Mouse (Mus musculus) monocyte, adult 2 months (primary cell): ENCODE data around the gene Filip1l.
A peak's percentile ranks its signal among the peaks of the same experiment; 100 is the strongest.

Experiments used
- DNase-seq, 2 experiments: peaks; one replicate each; pipeline ENCODE4 v3.0.0; 2022; ENCODE audit warnings: low spot score in 2 of 2, low read depth in 1 of 2

The Filip1l gene

DNA sequence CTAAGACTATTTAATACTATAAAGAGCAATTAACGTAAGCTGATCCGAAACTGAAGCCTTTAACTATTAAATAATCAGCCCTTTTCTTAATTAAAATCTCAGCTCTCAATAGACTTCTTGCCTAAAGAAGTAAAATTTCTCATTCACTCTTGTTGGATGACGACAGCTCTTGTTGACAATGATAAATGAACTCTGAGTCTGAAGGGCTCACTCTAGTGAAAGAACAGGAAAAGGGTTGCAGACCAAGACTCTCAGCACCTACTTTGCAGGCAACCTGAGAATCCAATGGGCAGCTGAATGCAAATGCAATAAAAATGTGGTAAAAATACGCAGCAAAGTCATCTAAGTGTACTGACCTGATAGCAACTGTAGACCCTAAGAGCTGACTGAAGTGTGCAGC lies 172.6 kb downstream of the Filip1l start:
- no peak for DNase-seq

DNA sequence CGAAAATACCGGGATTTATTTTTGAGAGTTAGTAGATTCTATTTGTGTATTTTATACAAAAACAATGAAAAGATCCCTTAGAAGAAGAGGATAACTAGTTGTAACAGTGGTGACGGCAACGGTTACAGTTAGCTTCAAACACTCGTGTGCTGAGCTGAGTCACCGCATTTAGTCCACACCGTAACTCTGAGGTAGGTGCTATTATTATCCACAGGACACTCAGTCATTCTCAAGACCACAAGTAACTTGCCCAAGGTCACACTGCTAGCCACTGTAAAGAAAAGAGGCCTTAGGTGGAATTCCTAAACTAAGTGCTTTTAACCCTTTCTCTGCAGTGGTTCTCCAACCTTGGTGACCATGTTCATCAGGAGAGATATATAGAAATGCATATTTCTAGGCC lies 174.0 kb downstream of the Filip1l start:
- no peak for DNase-seq

DNA sequence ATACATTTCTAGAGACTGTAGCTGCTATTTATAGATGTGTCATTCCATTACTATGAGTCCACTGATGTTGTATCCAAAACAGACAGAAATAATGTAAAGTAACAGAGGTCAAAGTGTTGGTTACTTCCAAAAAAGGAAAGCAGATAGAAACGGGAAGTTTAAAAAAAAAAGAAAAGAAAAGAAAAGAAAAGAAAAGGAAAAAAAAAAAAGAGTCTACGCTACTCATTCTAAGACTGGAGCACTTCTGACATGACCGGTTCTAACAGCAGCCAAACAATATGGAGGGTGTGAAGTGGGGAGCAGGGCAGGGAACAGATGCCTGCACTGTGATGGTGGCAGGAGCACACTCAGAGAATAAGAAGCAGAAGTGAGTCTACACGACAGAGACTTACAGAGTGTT lies 175.6 kb downstream of the Filip1l start:
- no peak for DNase-seq

DNA sequence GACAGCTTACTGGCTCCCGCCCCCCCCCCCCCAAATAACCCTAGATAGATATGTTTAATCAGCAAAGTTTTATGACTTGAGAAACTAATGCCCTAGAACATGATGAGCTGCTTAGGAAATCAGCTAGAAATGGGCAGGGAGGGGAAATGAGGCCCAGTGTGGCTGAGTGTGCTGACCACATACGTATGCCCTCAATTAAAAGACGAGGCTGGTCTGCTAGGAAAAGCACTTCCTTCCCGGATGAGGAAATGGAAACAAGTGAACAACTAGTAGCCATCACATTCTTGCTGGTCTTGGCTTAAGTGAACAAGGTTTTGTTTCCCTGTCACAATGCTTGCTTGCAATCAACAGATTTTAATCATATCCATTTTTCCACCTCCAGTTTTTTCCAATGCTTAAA lies 177.7 kb downstream of the Filip1l start:
- DNase-seq = no peak

DNA sequence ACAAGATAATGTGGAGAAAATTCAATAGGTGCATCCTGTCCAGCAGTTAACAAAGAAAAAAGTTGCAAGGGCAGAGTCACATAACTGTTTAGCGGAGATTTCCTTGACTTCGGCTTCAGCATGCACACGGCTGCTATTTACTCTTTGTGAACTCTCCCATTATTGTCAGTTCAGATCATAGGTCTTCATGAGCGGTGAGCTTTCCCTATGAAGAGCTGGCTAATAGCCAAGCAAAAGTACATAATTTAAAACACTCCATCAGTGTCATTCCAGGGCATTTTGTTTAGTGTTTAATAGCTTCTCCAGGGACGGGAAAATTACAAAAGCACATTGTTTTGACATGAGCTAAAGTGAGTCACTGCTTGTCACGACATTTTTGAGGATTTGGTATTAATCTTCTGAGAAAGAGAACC lies 179.2 kb downstream of the Filip1l start:
- no peak for DNase-seq

DNA sequence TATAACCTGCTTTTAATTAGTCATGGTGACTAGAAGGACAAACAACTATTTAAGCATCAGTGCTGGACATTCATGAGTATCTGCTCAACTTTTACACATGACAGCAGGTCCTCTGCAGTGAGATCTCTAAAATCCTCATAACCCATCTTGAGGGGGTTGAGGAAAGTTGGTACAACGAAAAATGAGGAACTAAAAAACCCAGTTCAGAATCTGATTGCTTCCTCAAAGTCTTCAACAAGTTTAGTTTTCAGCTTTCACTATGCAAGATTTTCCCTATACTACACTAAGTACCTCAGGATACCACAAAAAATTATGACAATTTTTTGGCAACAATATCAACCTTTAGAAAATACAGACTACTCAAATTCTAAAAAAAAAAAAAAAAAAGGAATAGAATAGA lies 181.5 kb downstream of the Filip1l start:
- DNase-seq = no peak

DNA sequence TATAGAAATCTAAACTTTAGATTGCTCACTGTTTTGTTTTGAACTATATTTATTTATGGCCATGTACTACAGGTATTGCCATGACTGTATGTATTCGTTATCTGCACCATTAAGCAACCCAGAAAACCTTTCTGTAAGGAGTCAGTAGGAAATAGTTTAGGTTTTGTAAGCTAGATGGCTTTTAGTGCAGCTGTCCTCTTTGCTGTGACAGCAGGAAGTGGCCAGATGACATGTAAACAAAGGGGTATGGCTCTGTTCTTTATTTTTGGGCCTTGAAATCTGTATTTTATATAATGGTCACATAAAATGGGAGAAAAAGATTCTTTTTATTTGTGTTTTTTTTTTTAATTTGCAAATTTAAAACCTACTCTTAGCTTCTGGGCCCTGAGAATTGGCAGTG lies 181.9 kb downstream of the Filip1l start:
- DNase-seq = no peak

DNA sequence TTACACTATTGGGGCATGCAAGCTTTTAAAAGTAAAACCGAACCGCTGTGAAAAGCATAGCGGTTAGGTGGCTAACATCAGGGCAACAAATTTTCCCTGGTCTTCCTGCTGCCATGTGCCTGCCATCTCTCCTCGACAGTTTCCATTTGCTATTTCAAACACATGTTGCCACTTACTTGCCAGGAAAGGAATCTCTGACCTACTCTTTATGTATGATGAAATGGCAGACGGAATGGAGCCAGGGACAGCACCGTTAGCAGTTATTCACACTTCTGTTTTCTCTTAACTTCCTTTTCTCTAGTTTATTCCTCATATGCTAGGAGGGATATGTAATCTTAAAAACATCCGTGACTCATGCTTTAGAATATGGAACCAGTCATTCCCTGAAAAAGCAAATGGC lies 183.6 kb downstream of the Filip1l start:
- DNase-seq = peak; percentile 40 to 48

DNA sequence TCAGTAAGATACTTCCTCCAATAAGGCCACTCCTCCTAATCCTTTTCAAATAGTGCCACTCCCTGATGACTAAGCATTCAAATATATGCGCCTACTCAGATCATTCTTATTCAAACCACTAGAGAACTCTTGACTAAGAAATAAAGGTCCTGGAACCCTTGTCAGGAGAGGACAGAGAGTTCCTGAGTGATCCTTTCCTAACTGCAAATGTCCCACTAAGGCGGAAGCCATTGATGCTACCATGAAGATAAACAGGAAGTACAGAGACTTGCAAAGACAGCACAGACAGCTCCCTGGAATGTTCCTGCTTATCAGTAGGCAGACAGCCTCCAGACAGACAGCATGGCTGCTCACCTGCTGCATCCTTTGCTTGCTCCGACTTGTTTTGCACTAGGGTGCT lies 190.3 kb downstream of the Filip1l start:
- no peak for DNase-seq

DNA sequence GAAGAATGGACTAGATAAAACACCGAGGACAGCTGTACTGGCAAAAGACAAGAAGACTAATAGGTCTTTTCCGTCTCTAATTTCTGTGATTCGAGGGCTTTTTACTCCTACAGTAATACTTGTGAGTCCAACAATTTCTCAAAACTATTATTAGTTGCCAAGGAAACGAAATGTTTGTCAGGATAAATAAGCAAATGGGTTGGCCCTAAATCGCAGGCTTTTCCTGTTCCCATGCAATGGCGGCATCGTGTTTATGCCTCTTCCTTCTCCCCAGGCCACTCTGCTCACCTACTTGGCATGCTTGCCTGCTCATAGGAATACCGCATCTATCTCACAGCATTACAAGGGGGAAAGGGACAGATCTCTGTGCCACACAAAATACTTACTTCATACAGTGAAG lies 191.5 kb downstream of the Filip1l start:
- no peak for DNase-seq

DNA sequence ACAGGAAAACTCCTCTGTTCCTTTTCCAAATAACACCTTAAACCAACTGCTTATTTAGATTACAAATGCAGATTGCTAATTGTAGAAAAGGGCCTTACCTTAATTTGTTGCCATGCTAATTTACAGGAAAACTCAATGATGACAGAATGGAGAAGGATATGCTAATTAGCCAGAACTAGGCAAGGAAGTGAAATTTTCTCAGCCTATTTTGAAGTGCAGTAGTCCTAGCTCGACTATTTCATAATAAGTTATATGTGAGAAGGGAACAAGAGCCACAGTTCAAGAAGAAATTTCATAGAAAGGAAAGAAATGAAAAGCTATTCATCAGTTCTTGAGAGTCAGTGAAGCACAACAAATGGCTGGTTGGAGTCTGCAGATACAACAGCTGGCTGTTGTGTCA lies 193.5 kb downstream of the Filip1l start:
- DNase-seq = no peak

DNA sequence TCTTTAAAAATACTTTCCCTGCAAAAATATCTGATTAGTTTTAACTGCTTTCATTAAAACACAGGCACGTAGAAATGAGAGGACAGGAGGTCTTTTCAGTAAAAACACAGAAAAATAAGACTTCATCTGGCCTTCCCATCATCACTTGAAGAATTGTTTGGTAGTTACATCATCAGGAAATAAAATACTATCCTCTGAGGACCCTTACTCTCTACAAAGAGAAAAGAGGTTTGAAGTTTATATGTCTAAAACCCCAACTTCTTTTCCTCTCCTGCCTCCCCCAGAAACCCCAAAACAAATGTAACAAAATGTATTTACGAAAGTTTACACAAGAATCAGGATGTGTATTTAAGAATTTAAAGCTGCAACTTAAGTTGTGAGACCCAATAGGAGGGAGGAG lies 195.7 kb downstream of the Filip1l start:
- no peak for DNase-seq

DNA sequence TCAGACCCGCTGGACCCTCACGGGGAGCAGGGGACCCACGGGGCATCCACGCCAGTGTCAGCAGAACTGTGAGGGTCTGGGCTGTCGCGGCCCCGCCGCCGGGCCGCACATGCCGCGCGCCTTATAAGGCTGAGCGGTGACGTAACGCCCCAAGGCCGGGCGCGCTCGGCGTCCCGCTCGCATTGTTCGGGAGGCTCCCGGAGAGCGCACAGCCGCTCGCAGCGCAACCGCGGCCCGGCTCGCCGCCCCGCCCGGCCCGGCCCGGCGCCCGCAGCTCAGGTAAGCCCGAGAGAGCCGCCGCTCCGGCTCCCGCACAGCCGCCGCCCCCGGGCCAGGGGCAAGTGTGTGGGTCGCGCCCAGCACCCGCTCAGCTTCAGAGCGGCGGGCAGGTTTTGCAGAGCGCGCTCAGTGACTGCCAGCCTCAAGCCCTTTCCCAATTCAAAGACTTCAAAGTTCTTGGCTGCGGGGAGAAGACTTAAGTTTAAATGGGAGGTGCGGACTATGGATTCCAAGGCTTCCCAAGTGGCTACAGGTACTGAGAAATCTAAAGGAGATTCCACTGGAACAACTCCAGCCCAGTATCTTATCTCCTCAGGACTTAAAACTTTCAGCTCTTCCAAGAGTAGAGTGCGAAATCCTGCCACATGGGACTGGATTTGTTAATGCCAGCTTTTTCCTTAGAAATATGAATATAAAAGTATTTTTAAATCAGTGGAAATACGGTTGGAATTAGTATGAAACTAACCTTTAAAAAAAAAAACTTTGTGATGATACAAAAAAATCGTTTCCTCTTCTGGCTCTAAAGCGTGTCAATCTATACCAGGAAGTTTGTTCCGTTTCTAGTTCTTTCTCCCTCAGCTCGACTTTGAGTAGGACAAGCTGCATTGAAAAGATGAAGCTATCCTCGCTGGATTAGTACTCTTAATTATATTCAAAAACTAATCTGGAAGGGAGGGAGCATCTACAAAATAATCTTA lies 196.5 kb downstream of the Filip1l start:
- peak; percentile 17 to 73 for DNase-seq

DNA sequence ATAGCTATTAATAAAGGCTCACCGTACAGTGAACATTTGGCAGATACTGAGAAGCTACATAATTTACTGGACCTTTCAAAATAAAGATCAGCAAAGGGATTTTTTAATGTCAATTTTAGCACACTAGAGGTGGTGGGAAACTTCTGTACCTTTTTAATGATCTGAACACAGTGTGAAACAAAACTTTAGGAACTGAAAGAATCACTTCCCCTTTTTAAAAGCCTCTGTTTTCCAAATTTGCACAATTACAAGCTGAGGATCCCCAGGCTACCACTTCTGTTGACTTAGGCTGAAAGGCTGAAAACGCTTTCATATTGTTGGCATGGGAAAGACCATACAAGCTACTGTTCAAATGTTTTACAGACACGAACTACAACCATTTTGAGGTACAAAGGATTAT lies 197.2 kb downstream of the Filip1l start:
- DNase-seq = no peak

DNA sequence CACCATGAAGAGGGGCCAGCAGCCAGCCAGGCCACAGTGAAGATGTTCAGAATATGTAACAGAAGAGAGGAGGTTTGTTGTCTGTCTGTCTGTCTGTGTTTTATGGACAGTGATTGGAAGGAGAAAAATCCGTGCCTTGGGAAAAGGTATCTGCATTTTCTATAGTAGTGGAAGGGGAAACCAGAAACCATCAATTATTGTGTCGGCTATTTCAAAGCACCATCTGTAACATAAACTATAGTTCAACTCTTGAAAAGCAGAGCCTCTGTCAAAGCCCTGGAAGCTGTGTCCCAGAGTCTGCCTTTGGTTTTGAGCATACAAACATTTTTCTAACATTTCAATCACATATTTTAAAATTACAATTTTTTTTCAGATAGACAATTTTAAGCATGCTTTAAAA lies 197.9 kb downstream of the Filip1l start:
- DNase-seq = no peak

DNA sequence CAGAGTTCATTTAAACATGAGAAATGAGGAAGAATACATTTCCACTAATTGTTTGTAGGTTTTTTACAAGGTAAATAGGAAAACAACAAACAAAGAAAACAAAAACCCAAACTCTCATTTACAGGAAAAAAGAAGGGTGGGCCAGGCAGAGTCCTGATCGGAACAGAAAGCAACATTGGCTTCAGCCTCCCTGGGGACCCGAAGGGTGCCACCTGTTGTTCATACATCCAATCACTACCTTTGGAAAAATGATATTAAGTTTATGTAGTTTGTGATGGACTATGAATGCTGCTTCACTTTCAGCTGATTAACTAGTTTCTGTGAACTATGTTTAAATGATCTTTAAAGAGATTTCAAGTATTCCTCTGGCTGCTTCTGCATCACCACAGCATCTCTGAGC lies 198.7 kb downstream of the Filip1l start:
- DNase-seq = no peak

DNA sequence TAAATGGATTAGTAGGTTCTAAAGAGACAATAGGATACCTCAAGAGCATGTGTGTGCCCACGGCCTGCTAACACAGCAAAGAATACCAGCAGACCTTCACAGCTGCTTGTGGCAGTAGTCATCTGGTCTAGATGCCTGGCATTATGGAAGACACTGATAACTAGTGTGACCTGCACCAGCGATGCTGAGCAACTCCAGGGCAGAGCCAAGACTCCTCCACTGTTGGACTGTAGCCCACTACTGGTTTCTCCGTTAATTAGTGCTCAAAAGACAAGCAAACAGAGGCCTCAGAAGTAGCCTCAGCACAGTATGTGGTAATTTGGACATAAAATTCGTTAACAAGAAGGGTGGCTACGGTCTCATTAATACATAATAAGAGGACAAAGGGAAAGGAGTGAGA lies 199.8 kb downstream of the Filip1l start:
- DNase-seq = no peak

DNA sequence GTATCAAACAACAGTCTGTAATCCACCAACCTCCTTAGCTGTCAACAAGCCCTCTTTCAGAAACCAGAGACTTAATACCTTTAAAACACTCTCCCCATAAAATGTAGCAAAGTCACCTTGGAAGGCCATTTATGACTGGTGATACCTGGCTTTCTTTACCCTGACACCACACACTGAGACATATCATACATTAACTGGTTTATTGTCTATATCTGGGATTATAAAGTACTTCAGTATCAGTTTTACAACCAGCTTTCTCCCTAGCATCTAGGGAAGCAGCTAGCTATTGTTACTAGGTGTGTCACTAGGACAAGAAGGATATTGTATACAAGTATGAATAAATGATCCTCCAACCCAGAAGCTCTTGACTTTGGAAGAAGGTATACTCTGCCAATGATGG lies 200.3 kb downstream of the Filip1l start:
- no peak for DNase-seq

DNA sequence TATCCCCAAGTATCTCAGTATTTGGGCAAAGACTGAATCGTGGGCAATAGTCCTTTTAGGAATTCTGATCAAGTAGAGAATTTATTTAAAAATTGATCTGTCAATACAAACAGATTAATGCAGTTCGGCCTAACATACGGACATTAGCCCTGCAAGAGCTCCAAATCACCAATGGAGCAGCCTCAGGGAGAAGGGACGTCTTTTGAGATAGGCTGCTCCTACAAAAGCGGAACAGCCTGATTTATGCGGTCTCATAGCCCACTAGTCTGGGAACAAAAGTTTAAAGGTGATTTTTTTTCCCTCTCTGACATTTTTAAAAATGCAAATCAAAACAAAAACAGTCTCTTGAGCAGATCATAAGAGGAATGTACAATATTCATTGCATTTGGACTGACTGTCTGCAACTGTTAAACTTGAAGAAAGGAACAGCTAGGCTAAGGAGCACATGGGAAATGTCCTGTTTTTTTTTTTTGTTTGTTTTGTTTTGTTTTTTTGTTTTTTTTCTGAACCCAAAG lies 202.1 kb downstream of the Filip1l start:
- no peak for DNase-seq

DNA sequence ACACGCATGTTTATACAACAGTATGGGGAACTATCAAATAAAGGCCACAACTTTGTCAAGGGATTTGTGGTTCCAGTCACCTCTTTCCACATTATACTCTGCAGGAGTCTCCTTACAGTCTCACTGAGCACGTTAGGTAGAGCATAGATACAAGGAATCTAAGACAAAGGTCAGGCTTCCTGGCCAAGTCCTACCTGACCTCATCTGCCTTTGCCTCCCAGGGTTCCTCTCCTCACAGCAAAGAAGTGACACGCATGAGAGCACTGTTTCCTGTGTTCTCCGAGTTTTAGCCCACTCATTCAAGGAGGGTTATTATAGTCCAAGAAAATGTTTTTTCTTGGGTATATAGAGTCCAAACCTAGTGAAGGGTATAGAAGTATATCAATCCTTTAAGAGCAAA lies 202.8 kb downstream of the Filip1l start:
- DNase-seq = no peak

DNA sequence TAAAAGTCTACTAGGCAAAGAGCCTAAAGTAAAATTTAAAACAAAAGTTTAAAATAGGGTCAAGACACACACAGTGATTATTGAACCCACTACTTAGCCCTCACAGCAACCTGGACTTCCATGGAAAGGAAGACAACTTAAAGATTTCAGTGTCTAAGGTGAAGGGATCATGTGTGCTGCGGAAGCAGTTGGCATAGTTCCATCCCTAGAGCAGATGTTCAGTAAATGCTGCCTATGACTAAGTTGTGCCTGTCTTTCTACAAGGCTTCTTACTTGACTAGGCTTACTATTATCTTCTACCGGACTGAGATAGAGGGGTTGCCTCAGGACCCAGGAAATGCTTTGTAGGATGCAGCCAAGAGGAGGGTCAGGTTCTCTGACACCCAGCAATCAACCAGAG lies 203.4 kb downstream of the Filip1l start:
- no peak for DNase-seq

DNA sequence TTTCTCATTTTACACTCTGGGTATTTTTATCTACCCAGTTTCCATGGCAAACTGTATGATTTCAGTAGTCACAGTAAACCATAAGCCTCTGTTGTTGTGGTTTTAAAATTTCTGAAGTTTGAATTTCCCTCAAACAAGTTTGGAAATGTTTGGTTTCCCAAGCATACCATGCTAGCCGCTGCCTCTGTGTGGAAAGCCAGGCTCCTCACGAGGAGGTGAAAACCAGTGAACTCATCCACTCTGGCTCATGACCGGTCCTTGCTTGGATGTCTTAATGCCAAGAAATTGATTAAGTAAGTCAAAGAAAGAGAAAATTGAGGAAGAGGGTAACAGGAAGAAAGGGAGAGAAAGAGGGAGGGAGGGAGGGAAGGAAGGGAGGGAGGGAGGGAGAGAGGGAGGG lies 205.4 kb downstream of the Filip1l start:
- no peak for DNase-seq

DNA sequence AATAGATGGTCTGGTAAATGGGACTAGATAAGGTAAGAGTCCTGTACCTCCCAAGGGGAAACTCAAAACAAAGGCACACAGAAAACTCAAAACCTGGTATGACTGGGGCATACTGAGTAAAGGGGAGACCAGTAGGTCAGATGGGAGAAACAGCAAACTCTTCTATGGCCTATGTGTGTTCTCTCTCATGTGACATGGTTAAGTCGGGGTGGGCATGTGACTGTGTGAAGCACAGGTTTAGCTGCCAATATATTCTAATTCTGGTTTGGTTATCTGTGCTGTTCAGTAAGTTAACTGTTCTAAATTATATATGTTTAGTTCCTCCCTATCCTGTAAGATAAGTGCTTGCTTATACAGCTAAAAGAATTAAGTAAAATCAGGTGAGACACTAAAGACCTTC lies 207.3 kb downstream of the Filip1l start:
- DNase-seq = no peak
